Mouse (Mus musculus): ENCODE data around the gene Tssk1. TPM values are rescaled to one million over a fixed set of nuclear protein-coding genes. Genes with fewer than 3 reads are reported as not detected.
A peak's percentile ranks its signal among the peaks of the same experiment; 100 is the strongest.

Gene Tssk1
- total and polyA plus RNA-seq, 2 experiments from 2014 or later, result 0.07 TPM; not detected in 1

DNA sequence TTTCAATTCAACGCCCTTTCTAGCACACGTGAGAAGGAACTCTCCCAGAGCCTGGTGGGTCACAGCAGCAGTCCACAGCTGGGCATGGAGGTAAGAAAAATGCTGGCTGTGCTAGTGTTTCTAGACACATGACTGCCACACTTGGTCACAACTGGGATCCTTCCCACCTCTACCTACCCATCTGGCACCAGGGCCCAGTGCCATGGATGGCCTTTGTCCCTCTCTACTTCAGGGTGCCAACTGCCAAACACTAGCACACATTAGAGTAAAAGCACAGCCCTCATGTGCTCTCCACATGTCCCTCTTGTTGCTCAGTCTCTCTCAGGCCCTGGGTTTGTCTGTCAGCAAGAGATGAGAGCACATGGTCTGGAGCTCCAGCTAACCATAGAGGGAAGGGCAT, 35.6 kb downstream of the Tssk1 start:
- H3K36me3 ChIP-seq (ENCODE audit: insufficient read depth, low read length), result peaks cover 18% of the 10 kb centered on the region
- 60% methylated on average over 2 of the region's 2 CpGs for WGBS
- no peak for TF ChIP-seq CTCF (IDR thresholded peaks at IDR 0.05)
- DNase-seq (ENCODE audit: low spot score), result no peak
- H3K27ac ChIP-seq (ENCODE audit: low read depth, low read length), result no peak overlapping the region
- H3K4me1 ChIP-seq (ENCODE audit: insufficient read depth, low read length), result peaks cover 9% of the 10 kb centered on the region; the same call in 1 of the 2 replicates
- no peaks in the 10 kb centered on the region for H3K9me3 ChIP-seq (ENCODE audit: low read length)
- H3K4me3 ChIP-seq (ENCODE audit: low read depth, low read length), result no peak overlapping the region
- H3K4me2 ChIP-seq (ENCODE audit: low read depth, low read length, poor library complexity, severe bottlenecking), result no peak overlapping the region
- H3K9ac ChIP-seq (replicated peaks; ENCODE audit: low read length, poor library complexity, severe bottlenecking), result no peak overlapping the region
- ATAC-seq (ENCODE audit: low FRiP score), result no peak
- no peaks in the 10 kb centered on the region for H3K27me3 ChIP-seq (ENCODE audit: insufficient read depth, low read length)

DNA sequence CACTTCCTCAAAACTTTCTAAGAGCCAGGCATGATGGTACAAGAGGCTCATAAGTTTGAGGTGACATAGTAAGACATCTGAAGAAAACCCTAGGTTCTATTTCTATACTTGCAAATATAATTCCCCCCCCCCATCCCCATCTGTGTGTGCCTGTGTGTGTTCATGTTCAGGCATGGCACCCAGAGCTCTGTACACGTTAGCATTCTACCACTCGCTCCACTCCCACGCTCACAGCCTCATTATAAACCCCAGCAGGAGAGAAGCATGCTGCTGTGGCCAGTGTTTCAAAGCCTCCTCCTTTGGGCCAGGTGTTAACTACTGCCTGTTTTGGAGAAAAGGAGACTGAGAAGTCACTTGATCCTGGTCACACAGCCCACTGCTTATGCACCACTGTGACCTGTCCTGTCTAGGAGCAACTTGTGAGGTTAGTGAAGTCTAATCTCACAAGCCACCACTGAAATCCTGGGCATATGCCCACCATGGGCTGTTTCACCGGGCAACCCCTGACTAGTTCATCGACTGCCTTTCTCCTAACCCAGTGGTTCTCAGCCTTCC, 38.0 kb downstream of the Tssk1 start:
- Histone ChIP-seq H3K36me3 (ENCODE audit: insufficient read depth, low read length) (no peaks in the 10 kb centered on the region), H3K9me3 (ENCODE audit: low read length) (no peaks in the 10 kb centered on the region), H3K4me1 (ENCODE audit: insufficient read depth, low read length) (peaks cover 2% of the 10 kb centered on the region; the same call in 1 of the 2 replicates), H3K27me3 (ENCODE audit: insufficient read depth, low read length) (no peaks in the 10 kb centered on the region), H3K9ac (replicated peaks; ENCODE audit: low read length, poor library complexity, severe bottlenecking) (no peak overlapping the region), H3K4me2 (ENCODE audit: low read depth, low read length, poor library complexity, severe bottlenecking) (no peak overlapping the region), H3K27ac (ENCODE audit: low read depth, low read length) (no peak overlapping the region), H3K4me3 (ENCODE audit: low read depth, low read length) (no peak overlapping the region)
- WGBS, result 67% methylated on average over 5 of the region's 5 CpGs
- ATAC-seq (ENCODE audit: low FRiP score), result no peak
- no peak for DNase-seq (ENCODE audit: low spot score)
- TF ChIP-seq CTCF (IDR thresholded peaks at IDR 0.05), result no peak

DNA sequence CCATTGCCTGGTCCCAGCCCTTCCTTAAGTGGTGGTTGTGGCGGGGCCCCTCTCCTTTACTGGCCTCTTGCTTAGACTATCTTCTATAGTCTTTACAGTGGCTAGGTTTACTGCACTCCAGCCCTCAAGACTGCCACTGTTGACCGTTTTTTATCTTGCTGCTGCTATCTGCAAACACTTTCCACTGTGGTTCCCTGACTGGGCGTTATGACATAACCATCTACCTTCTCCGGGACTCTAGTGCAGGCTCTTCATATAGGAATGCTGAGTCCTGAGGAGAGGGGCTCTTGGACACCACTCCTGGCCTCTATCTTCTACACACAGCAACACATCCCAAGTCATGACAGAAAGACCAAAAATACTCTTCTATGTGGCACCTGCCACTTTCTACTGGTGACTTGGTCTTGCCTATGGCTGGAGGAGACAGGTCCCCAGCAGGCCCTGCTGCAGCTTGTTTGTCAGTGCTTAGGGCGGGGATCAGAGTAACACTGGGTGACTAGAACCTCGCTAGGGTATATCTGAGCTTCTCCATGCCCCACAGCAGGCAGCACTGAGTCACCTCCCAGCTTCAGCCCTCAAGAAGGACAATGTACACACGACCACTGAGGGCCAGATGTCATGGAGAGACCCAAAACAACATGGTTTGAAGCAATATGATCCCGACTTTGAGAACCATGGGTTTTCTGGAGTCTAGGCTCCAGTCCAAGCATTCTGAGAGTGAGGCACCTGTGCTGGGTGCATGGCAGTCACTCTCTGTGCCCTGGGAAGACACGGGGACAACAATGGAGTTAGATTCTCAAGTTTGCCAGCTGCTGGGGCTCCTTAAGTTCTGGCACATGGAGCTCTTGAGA, 39.8 kb downstream of the Tssk1 start:
- WGBS, result 70% methylated on average over 9 of the region's 9 CpGs
- Histone ChIP-seq H3K27me3 (ENCODE audit: insufficient read depth, low read length) (no peaks in the 10 kb centered on the region), H3K9ac (replicated peaks; ENCODE audit: low read length, poor library complexity, severe bottlenecking) (no peak overlapping the region), H3K36me3 (ENCODE audit: insufficient read depth, low read length) (no peaks in the 10 kb centered on the region), H3K9me3 (ENCODE audit: low read length) (no peaks in the 10 kb centered on the region), H3K4me3 (ENCODE audit: low read depth, low read length) (no peak overlapping the region), H3K4me1 (ENCODE audit: insufficient read depth, low read length) (no peaks in the 10 kb centered on the region), H3K4me2 (ENCODE audit: low read depth, low read length, poor library complexity, severe bottlenecking) (no peak overlapping the region), H3K27ac (ENCODE audit: low read depth, low read length) (no peak overlapping the region)
- TF ChIP-seq CTCF (IDR thresholded peaks at IDR 0.05), result no peak
- DNase-seq (ENCODE audit: low spot score) (no peak), ATAC-seq (ENCODE audit: low FRiP score) (no peak)

DNA sequence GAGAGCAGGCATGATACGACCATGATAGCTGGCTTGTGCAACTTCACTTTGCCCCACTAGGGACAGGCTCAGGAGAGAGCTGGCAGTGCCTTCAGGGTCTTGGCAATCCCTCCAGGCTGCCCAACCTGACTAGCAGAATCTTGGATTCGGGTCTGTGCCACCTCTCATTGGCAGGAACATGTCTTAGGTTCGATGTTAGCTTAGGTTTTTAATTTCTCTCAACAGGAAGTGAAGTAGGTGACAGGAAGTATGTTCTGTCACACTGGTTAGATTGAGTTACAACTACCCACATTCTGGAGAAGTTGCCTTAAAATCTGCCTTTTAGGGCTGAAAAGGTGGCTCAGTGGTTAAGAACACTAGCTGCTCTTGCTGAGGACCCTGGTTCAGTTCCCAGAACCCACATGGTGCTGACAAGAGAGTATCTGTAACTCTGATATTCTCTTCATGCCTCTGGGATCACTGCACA, 40.5 kb downstream of the Tssk1 start:
- Histone ChIP-seq H3K4me2 (ENCODE audit: low read depth, low read length, poor library complexity, severe bottlenecking) (no peak overlapping the region), H3K9ac (replicated peaks; ENCODE audit: low read length, poor library complexity, severe bottlenecking) (no peak overlapping the region), H3K27ac (ENCODE audit: low read depth, low read length) (no peak overlapping the region), H3K36me3 (ENCODE audit: insufficient read depth, low read length) (no peaks in the 10 kb centered on the region), H3K4me3 (ENCODE audit: low read depth, low read length) (no peak overlapping the region), H3K27me3 (ENCODE audit: insufficient read depth, low read length) (no peaks in the 10 kb centered on the region), H3K9me3 (ENCODE audit: low read length) (no peaks in the 10 kb centered on the region), H3K4me1 (ENCODE audit: insufficient read depth, low read length) (no peaks in the 10 kb centered on the region)
- DNase-seq (ENCODE audit: low spot score), result no peak
- 69% methylated on average over 3 of the region's 3 CpGs for WGBS
- ATAC-seq (ENCODE audit: low FRiP score), result no peak
- TF ChIP-seq CTCF (IDR thresholded peaks at IDR 0.05), result 0 out of 2 replicates have a peak, but pooled peaks have one; percentile 5

DNA sequence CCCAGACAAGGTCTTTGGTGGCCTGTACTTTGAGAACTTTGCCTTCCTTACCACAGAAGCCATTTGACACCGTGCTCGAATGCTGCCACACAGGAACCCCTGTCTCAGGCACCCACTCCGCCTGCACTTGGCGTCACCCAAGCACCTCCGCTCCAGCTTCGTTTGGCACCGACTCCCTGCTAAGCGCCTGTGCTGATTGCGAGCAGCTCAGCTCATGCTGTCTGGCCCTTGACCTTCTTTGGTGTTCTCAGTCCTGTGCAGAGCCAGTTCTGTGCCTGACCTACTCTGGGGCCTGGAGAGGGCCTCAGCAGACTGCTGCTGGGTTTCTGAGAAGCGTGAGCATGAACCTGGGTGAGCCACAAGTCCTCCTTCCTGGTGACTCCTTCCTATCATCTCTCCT, 42.8 kb downstream of the Tssk1 start:
- Histone ChIP-seq H3K9me3 (ENCODE audit: low read length) (no peaks in the 10 kb centered on the region), H3K27ac (ENCODE audit: low read depth, low read length) (no peak overlapping the region), H3K27me3 (ENCODE audit: insufficient read depth, low read length) (no peaks in the 10 kb centered on the region), H3K4me1 (ENCODE audit: insufficient read depth, low read length) (no peaks in the 10 kb centered on the region), H3K4me2 (ENCODE audit: low read depth, low read length, poor library complexity, severe bottlenecking) (no peak overlapping the region), H3K36me3 (ENCODE audit: insufficient read depth, low read length) (no peaks in the 10 kb centered on the region), H3K9ac (replicated peaks; ENCODE audit: low read length, poor library complexity, severe bottlenecking) (no peak overlapping the region), H3K4me3 (ENCODE audit: low read depth, low read length) (no peak overlapping the region)
- TF ChIP-seq CTCF (IDR thresholded peaks at IDR 0.05), result no peak
- DNase-seq (ENCODE audit: low spot score), result no peak
- no peak for ATAC-seq (ENCODE audit: low FRiP score)
- 85% methylated on average over 10 of the region's 10 CpGs for WGBS

DNA sequence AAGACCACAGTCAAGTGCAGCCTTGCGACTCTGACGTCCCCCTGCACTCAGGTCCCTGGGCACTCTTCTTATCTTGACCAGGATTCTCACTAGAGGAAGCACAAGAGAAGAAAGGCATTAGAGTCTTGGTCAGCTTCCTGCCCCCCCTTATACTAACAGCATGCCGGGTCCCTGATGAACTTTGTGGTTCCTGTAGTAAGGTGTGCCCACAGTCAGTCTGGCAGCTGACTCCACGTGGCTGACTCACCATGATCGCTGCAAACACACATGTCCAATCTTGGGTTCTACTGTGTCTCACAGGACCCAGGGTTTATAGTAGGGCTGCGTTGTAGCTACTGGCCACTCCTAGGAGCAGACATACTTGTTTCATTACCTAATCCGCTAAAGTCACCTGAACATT, 44.2 kb downstream of the Tssk1 start:
- DNase-seq (ENCODE audit: low spot score), result no peak
- 86% methylated on average over 7 of the region's 7 CpGs for WGBS
- no peak for TF ChIP-seq CTCF (IDR thresholded peaks at IDR 0.05)
- Histone ChIP-seq H3K36me3 (ENCODE audit: insufficient read depth, low read length) (no peaks in the 10 kb centered on the region), H3K9me3 (ENCODE audit: low read length) (no peaks in the 10 kb centered on the region), H3K4me3 (ENCODE audit: low read depth, low read length) (no peak overlapping the region), H3K9ac (replicated peaks; ENCODE audit: low read length, poor library complexity, severe bottlenecking) (no peak overlapping the region), H3K27me3 (ENCODE audit: insufficient read depth, low read length) (no peaks in the 10 kb centered on the region), H3K27ac (ENCODE audit: low read depth, low read length) (no peak overlapping the region), H3K4me1 (ENCODE audit: insufficient read depth, low read length) (no peaks in the 10 kb centered on the region), H3K4me2 (ENCODE audit: low read depth, low read length, poor library complexity, severe bottlenecking) (no peak overlapping the region)
- no peak for ATAC-seq (ENCODE audit: low FRiP score)

All from midbrain, postnatal 0 days (tissue).